Mouse (Mus musculus) induced T-regulatory cell, adult 2 months (primary cell): ENCODE data around the gene Rab7b.
A peak's percentile ranks its signal among the peaks of the same experiment; 100 is the strongest.

Experiments used
- DNase-seq: peaks from one replicate; pipeline ENCODE4 v3.0.0-alpha.2; 2012; ENCODE audit warnings: low read depth

Rab7b gene

DNA sequence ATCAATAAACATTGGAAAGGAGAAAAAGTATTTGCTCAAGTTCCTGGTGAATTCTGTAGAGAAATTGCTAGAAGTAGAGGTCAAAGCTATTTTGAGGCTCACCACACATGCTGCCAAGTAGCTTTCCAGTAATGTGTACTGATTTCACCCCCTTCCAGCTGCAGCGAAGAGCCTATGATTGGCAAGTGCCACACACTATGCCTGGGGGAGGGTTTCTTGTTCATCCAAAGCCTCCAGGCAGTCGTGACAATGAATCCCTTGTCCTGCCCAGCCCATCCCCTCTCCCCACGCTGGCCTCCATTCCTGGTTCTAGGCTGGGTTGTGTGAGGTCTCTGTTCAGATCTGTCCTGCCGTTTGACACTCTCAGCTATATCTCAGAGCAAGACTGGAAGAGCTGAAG lies 7.8 kb downstream of the Rab7b start:
- no peak for DNase-seq

DNA sequence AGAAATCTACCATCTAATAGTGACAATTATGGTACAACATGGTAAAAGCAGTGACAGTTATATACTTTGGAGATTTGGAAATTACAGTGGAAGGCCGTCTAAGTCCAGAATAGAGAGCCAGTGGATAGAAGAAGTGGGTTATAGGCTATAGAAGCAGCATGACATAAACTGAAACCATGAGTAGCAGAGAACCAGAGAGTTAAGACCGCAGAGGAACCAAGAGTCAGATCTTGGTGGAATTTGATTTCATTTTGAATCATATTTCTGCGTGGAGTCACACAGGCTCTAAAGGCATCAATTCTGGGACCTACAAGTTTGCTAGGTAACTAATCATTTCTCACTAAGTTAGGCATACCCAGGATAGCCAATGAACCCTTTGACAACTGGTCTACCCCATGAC lies 10.3 kb downstream of the Rab7b start:
- DNase-seq: no peak

DNA sequence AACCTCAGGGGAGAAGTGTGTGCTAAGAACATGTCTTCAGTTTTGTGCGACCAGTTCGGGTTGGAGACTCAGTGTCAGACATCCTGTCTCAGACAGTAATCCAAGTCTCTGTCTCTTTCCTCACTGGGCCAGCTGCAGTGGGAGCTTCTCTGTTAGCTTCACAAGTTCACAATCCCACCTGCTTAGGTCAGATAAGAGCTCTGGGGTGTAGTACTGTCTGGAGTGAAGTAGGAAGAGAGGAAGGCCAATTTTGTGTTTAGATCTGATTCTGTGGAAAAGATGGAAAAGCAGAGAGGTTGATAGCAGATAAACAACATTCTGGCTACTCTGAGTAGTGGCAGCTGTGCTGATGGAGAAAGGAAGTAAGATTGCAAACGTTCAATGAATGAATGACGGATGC lies 11.1 kb downstream of the Rab7b start:
- no peak for DNase-seq

DNA sequence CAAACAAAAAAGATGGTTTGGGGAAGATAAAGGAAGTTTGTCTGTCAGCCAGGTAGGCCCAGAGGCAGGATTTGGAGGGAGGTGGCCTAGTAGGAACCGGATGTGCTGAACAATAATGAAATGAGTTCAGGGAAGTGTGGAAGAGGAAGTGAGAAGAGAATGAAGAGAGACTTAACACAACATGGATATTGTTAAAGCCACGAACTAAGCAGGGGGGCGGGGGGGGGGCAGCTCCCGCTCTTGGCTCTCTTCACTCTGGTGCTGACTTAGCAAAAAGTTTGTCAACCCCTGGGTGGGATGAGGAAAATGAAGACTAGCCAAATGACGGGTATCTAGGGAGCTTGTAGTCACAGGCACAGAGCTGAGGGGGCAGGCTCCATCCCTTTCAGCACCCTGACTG lies 12.0 kb downstream of the Rab7b start:
- no peak for DNase-seq

DNA sequence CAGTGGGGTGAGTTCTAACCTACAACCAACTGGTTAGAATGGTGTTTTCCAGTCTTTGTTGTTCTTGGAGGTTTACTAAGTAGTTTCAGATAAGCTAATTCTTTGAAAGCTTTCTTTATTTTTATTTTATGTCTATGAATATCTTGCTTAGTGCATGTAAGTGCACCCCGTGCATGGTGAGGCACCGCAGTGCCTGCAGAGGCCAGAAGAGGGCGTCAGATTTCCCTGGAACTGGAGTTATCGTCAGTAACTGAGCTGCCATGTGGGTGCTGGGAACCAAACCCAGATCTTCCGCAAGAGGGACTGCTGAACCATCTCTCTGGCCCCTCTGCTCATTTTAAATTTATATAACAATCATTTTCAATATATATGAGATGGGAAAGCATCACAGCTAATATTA lies 12.9 kb downstream of the Rab7b start:
- no peak for DNase-seq

DNA sequence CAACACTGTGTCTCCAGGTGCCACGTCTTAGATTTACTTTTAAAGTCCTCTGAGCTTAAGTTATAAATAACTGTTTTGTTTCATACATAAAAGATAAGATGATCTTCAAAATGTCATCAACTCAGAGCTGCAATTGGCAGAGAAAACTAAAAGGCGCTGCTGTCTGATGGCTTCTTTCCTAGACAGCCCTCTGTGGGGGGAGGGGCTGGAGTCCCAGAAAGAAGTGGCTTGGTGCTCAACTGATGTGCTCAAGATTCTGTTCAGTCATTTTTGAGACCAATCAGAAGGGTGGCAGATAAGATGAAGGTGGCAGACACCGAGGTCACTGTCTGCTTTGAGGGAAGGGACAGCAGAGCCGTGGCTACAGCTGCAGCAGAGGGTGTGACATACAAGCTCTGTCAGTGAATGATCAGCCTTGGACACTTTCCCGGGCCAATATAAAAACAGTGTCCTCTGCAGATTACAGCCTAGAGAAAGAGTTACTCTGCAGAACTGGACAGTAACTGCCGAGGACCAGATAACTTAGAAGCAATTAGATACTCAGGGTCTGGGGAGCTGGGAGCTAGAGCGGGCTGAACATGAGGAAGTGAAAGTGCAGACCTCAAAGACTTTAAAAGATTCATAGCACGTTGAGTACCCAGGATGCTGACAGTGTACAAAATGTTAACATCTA lies 13.7 kb downstream of the Rab7b start:
- peak; percentile 29 for DNase-seq

DNA sequence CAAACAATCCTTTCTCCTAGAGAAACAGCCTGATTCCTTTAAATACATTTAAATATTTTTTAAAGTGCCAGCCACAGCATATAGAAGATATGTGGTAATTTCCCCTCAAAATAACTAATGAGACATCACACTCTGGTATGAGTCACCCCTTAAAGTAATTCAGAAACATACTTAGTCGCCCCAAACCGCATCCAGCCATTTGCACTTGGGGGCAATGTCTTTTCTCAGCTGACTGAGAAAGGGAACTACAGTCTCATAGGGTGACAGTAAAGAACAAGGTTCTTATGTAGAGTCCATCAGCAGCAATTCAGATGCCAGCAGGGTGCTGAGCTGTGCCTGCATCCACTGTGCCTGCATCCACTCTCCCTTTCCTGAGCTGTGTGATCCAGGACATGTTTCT lies 15.0 kb downstream of the Rab7b start:
- DNase-seq: peak; percentile 27

DNA sequence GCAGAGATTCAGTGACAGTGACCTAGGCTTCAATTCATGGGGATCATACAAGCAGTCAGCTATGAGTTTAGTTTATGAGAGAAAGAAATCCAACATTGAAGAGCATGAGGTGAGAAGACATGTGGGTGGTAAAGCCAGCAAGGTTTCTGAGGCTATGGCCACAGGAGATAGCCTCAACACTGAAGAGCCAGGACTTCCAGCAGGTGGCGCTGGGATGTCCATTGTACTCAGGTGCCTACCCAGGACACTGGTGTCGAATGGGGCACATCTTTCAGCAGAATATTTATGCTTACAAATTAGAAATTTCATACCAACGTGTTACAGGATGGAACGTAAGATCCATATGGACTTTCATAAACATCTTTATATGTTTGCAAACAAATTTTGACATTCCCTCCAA lies 19.8 kb downstream of the Rab7b start:
- peak; percentile 70 for DNase-seq

DNA sequence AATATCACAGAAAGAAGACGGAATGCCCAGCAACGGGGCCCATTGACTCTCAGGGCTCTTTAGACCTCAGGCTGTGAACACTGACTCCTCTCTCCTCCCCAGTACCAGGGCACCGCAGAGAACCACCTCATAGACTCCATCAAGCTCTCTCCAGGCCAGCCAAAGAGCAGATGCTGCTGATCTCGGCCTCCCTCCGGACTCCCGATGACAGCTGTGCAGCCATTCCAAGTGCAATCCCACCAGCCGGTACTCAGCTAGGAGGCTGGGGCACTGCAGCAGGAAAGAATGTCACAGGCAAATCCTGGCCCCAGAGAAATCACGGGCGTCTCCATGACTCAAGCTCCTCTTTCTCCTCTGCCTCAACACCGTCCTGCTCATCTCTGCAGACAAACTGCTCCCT lies 23.0 kb downstream of the Rab7b start:
- no peak for DNase-seq

DNA sequence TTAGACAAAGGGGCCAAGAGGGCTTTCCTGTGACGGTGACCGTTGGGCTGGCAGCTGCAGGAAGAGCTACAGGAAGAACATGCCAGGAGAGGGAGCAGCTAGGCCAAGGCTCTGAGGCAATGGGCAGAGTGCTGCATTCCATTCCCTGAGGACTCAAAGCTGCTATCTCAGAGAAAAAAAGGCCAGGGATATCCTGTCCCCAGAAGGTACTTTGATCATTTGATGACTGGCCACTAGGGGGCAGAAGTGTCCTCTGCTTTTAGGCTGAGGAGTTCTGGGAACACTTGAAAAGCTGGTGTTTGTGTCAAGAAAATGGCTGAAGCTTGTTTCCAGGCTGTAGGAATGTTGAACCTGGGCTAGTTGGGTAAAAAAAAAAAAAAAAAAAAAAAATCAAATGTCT lies 23.9 kb downstream of the Rab7b start:
- peak; percentile 81 for DNase-seq

DNA sequence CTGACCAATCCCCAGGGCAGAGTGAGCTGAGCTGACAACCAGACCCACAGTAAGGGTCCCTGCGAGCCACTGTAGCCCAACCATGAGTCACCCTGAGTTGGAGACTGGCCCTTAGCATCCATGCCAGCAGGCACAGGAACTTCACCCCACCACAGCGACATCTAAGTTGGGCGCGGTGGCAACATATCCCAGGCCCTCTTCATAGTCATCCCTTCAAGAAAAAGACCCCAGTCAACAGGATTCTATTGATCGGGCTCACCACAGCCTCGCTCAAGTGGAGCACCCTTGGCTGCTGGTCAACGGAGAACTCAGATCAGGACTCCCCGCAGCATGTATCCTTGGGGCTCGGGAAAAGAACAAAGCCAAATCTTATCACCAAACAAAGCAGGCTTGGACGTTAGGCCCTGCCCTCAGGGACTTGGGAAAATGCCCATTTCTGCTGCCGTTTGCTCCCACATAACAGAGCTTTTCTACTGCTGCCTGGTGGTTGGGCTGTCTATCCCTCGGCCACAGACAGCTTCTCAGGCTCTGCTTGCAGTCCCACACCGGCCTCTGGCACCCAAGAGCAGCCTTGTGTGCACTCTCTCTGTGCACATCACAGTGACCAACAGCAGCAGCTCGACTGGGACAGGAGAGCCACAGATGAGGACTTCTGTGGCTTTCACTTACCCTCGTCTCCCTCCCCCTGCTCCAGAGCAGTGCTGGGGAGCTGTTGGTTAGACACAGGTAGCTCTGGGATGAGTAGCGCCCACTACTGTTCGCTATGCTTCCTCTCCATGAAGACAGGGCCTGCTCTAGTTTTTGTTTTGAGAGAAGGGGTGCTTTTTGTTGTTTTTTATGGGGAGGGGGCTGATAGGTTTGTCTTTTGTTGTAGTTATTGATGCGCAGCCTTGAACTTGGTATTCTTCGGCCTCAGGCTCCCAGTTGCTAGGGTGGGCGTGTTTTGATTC lies 26.2 kb downstream of the Rab7b start:
- no peak for DNase-seq

DNA sequence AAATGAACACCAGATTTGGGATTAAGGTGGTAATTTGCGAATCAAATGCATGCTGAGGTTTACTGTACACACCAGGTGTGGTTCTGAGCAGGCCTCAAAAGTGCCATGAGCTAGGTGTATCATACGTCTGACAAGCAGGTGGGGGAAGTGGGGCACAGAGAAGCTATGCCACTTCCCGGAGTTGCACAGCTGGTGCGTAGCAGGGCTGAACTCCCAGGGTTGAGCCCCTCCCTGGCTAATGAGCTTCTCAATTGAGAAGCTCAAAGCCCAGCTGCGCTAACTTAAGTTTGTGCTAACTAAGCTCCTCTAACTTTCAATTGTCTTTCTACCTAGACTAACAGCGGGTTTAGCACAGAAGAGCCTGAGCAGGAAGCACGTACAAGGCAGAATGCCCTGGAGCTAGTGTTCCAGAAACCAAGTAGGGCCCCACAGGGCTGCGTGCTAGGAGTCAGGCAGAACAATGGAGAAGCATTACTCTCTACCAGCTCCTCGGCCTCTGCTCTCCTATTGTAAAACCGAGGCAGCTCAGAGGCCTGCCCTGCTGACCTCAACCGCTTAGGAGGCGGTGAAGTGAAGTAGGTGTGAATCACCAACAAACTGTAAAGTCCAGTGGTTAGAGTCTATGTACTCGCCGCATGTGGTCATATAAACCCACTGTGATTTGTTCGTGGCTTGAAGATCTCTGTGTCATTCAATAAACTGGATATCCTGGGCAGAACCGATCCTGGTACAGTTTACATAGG lies 30.6 kb downstream of the Rab7b start:
- no peak for DNase-seq

DNA sequence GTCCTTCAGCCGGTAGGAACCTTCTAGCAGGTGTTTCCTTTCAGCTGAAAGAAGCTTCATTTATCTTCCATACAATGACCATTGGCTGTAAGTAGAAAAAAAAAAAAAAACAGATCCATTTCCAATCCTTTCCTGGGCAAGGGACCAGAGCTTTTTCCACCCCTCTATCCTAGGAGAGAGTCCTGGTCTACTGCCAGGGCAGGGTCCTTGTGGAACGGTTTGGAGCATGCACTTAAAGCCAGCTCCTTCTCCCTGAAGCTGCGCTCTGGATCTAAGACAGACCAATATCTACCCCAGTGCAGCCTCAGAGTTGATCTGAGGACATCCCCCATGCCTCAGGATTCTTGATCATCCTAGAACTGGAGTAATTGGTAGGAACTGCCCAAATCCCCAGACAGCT lies 33.5 kb downstream of the Rab7b start:
- DNase-seq: no peak

DNA sequence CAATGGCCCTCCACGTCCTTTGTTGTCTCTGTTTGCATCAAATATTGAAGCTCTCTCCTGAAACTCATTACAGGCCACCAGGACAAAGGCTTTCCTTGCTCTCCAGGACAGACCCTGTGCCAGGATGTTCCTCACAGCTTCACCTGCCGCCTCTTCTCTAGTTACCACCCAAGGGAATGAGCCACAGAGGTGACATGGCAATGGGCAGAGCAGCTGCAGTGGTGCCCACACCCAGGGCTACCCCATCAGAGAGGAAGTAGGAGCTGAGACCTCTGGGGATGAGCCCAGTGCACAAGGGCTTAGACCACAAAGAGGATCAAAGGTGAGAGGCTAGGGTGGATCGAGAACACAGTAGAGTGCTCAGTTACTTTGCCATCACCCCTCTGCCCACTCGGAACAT lies 35.1 kb downstream of the Rab7b start:
- no peak for DNase-seq

DNA sequence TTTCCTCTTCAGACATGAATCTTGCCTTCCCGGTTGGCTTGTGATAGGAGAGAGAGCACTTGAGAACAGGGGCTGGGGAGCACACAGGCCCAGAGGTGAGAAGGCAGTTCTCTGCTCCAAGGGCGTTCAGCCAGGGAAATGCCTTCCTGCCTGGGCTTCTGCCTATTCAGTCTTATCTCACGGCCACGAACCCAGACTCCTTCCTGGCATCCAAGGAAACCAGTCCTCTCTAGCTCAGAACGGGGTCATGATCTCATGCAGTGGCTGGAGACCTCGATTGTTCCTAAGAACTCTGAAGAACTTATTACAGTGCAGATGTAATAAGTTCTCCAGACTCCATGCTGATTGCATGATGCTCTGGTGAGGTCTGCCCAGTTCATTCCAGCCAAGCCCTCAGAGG lies 38.1 kb downstream of the Rab7b start:
- no peak for DNase-seq

DNA sequence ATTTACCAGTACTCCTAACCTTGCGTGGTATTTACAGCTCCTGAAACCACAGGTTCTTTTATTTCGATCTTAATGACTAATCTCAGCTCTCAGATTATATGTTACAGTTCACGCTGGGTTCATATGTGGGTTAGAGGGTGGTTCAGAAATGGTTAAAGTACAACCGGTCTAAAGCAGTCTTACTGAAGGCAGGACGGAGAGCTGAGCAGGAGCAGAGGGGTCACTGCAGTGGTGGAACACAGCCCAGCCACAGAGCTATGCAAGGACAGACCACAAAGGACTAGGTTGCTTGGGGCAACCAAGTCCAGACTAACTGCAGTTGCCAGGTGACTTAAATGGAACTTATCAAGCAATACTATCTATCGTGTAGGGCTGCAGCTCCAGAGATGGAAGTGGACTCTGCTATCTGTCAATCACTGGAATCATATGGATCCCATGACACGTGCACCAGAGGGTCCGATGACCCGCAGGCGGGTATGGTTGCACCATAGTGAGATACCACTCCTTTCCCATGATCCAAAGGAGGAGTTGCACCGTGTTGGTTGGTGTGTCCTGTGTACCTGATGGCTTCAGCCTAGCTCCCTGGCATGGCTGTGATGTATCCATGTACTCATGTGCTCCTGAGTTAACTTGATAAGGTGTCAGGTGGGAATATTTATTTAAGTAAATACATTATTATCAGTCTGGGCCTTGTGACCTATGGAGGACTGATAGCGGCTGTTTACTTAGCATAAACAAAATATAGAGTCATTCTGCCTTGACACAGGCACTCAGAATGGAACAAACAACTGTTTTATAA lies 42.3 kb downstream of the Rab7b start:
- no peak for DNase-seq

DNA sequence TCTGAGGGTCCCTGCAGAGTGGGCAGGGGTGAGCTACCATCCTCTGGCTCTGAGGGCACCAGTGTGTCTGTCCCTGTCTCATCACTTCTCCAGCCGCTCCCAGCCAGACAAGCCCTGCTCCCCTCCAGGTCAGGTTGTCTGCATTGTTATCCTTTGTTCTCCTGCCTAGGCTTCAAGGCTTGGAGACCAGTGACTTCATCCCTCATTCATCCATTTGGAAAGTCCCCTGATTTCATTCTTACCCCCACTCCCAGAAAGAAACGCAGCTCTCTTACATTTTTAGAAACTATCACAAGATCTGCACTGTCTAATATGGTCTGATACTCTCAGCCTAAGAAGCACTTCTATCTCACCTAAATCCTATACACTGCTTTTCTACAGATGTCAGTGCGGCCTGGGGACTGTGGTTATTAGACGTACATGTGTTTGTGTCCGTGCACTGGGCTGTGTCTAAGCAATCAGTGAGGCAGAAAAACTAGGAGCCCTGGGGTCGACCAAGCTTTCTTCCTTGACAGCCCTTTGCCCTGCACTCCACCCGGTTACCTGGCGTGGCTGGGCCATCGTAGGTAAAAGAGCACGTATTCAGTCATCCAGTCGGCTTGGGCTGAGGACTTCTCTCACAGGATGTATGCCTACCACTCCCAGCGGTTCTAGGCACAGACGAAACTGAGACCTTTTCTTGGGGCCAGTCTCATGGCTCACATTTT lies 45.1 kb downstream of the Rab7b start:
- no peak for DNase-seq

DNA sequence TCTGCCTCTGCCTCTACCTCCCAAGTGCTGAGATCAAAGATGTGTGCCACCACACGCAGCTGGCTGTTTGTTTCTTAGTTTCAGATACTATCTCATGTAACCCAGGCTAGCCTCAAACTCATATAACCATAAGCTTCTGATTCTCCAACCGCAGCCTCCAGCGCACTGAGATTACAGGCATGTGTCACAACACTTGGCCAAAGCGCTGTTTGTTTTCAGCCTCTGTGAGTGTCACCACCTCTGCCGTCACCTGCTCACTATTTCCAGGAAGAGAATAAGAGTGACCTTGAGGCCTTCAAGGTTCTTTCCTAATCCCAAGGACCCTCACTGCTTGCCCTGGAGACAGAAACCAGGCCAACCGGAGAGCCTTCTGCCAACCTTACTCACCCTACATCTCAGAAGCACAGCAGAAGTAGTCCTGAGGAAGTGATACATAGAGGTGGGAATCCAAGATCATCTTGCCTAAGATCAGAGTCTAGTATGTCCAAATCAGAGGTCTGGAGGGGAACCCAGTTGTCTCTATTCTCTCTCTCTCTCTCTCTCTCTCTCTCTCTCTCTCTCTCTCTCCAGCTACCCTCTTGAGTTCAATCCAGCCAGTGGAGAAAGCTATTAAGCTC lies 46.3 kb downstream of the Rab7b start:
- DNase-seq: no peak

DNA sequence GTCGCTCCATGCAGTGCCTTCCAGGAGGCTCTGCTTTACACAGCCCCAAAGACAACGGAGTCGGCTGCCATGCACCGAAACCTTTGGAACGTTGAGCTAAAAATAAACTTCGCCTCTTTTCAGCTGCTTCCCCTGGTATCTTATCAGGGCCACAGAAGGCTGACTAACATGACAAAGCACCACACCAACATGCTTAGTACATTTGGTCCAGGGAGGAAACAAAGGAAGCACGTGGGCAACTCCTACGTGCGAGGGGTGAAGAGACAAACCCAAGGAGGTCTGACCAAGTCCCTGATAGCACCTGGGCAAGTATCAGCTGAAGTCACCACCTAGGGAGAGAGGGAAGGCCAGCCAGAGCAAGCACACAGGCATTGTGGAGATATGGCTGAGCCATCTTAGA lies 48.0 kb downstream of the Rab7b start:
- no peak for DNase-seq

DNA sequence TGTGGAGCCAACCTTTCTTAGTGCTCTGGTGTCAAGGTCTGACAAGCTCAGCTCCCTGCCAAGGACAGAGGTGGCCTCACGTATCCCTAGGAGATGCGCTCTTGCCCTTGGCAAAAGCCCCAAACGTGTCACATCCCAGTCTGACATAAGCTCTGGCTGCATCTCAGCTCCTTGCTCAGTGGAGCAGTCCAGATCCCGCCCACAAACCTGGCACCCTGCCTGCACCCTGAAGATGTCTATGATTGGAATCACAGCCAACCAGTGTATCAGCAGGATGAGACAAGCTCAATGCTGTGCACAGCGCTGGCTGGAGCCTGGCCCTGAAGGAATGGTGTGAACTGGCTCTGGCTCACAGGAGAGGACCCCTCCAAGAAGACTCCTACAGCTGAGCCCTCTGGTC lies 48.8 kb downstream of the Rab7b start:
- no peak for DNase-seq

DNA sequence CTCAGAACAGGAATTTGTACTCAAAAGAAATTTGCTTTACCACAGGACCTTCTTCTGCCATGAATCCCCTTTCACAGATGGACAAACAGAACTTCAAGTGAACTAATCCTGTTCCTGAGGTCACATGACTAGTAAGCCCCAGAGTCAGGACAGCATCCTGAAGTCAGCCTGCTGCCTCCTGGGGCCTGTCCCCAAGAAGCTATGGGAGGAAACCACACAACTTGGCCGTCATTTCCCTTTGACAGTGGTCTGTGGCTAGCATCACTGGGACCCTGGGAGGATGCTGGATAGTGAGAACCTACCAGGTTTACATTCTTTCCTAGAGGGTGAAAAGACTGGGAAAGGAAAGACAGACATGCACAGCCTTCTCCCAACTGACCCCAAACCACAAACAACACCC lies 50.3 kb downstream of the Rab7b start:
- no peak for DNase-seq
